Mouse (Mus musculus): ENCODE data around the gene BC049352. TPM values are rescaled to one million over a fixed set of nuclear protein-coding genes. Genes with fewer than 3 reads are reported as not detected.

Gene BC049352
- polyA plus RNA-seq, 1 experiment from 2014 or later, result 0.09 TPM

DNA sequence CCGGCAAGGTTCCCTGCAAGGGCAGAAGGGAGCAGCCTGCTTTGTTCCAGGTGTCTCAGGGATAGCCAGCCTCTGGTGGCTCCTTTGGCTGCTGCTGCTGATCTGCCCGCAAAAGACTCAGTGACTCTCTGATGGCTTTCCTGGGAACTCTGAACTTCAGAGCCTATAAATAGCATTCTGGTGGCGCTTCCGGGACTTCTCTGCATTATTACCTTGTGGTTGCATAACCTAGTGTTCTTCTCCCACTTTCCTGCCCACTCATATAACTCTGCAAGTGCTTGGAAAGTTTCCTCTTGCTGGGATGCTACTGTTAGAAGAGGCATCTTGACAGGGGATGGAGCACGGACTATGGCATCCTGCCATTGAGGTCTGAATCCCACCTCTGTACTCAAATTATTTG, 15.7 kb downstream of the BC049352 start:
- no peak overlapping the region for H3K4me2 ChIP-seq
- WGBS, result 85% methylated on average over 5 of the region's 5 CpGs
- H3K36me3 ChIP-seq, result no peaks in the 10 kb centered on the region
- no peaks in the 10 kb centered on the region for H3K4me1 ChIP-seq (replicated peaks)
- ATAC-seq (ENCODE audit: low FRiP score), result no peak
- no peak overlapping the region for H3K27ac ChIP-seq
- H3K9me3 ChIP-seq, result no peaks in the 10 kb centered on the region
- H3K9ac ChIP-seq, result no peak overlapping the region
- H3K27me3 ChIP-seq, result 0 out of 2 replicates have a peak, but pooled peaks cover 4% of the 10 kb centered on the region
- H3K4me3 ChIP-seq, result no peak overlapping the region

DNA sequence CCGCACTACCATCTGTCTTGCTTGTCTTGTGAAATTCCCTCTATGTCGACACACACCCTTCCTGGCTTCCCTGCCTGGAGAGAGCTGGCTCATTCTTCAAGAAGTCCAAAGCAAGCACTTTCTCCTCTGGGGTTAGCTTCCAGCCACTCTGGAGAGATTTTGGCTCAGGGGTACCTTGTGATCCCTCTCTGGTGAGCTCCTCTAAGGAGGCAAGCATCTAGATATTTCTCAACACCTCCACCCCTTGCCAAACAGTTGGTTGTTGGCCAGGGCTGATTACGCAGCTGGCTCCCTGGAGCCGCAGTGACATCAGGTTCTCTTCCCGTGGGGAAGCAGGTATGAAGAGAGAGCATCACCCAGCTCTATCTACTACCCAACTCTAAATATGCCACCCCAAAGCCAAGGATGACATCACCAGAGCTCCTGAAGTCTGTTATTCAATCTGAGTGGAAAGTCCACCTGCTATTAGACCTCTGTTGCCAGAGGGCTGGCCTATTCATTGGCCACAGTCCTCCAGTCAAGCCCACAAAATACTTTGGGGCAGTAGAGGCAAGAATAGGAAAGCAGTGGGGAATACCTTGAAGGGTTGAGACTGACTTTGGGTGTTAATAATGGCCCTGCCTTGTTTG, 19.6 kb downstream of the BC049352 start:
- H3K4me3 ChIP-seq, result no peak overlapping the region
- H3K36me3 ChIP-seq, result no peaks in the 10 kb centered on the region
- H3K4me2 ChIP-seq, result no peak overlapping the region
- no peaks in the 10 kb centered on the region for H3K9me3 ChIP-seq
- no peak overlapping the region for H3K9ac ChIP-seq
- WGBS, result 90% methylated on average over 5 of the region's 5 CpGs
- no peak for ATAC-seq (ENCODE audit: low FRiP score)
- no peaks in the 10 kb centered on the region for H3K4me1 ChIP-seq (replicated peaks)
- no peaks in the 10 kb centered on the region for H3K27me3 ChIP-seq
- H3K27ac ChIP-seq, result no peak overlapping the region

- WGBS, result 73% methylated on average over 9 of the region's 9 CpGs
- Histone ChIP-seq H3K4me2 (no peak overlapping the region), H3K4me1 (replicated peaks) (no peaks in the 10 kb centered on the region), H3K36me3 (no peaks in the 10 kb centered on the region), H3K27me3 (no peaks in the 10 kb centered on the region), H3K9ac (no peak overlapping the region), H3K27ac (no peak overlapping the region), H3K4me3 (no peak overlapping the region), H3K9me3 (no peaks in the 10 kb centered on the region)
- ATAC-seq (ENCODE audit: low FRiP score), result no peak
Observed at GRCm38 (mm10) chr9:45202021-45202798, 20.4 kb downstream of the BC049352 start.

DNA sequence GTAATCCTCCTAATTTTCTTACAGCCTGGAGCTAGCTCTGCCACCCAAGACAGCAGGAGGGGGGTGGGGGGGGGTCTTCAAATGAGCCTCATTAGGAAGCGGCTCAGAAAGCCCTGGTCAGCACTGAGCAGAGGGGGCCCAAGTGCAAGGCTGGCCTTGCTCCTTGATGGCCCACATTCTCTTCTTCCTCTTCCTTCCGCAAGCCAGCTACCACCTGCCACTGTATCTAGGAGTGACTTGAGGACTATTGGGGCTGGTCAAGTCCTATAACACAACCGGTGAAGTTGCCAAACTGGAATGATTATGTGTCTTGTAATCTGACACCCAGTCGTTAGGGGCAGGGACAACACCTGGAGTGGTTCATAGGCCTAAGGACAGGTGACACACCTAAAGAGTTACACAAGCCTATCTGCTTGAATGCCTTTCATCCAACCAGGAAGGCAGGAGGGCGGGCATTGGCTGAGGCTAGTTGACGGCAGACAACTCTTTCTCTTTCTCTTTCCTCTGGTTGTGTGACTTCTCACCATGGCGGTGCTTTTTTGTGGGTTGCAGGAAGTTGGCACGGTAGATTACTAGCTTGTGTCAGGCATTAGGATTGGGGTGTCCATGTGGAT, 22.1 kb downstream of the BC049352 start, which contains the start of gene Tmprss4:
Tmprss4 (minus strand) TSS at position 296 of the 614 bp plus-strand sequence.
- H3K9ac ChIP-seq, result no peak within 1 kb of the TSS
- no peak within 1 kb of the TSS for H3K4me3 ChIP-seq
- no peaks in the 10 kb centered on the region for H3K4me1 ChIP-seq (replicated peaks)
- WGBS, result 90% methylated on average over 8 of the region's 8 CpGs
- H3K4me2 ChIP-seq, result no peak within 1 kb of the TSS
- H3K36me3 ChIP-seq, result no peaks in the 10 kb centered on the region
- no peak within 1 kb of the TSS for H3K27ac ChIP-seq
- H3K27me3 ChIP-seq, result no peaks in the 10 kb centered on the region
- no peak for ATAC-seq (ENCODE audit: low FRiP score)
- H3K9me3 ChIP-seq, result no peaks in the 10 kb centered on the region

- 68% methylated on average over 5 of the region's 5 CpGs for WGBS
- H3K4me2 ChIP-seq, result no peak overlapping the region
- no peak overlapping the region for H3K9ac ChIP-seq
- H3K36me3 ChIP-seq, result no peaks in the 10 kb centered on the region
- no peaks in the 10 kb centered on the region for H3K9me3 ChIP-seq
- H3K27ac ChIP-seq, result no peak overlapping the region
- no peak overlapping the region for H3K4me3 ChIP-seq
- no peak for ATAC-seq (ENCODE audit: low FRiP score)
- H3K27me3 ChIP-seq, result no peaks in the 10 kb centered on the region
- H3K4me1 ChIP-seq (replicated peaks), result no peaks in the 10 kb centered on the region
Observed at GRCm38 (mm10) chr9:45205143-45205542, 23.3 kb downstream of the BC049352 start.

DNA sequence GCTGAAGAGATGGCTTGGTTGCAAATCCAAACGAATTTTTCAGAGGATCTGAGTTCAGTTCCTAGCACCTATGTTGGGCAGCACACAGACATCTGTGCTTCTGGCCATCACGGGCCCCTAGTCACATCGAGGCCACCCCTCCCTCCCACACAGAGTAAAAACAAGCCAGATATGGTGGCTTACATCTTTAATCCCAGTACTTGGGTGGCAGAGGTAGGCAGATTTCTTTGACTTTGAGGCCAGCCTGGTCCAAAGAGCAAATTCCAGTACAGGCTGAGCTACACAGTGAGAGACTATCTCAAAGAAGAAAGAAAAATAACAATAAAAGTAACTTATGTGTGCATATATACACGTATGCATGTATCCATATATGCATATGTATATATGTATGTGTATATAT, 24.3 kb downstream of the BC049352 start:
- 79% methylated on average over 4 of the region's 4 CpGs for WGBS
- H3K9me3 ChIP-seq, result no peaks in the 10 kb centered on the region

GRCm38 (mm10) chr9:45207015-45207743, 25.4 kb downstream of the BC049352 start:
- Histone ChIP-seq H3K9me3 (no peaks in the 10 kb centered on the region), H3K36me3 (no peaks in the 10 kb centered on the region), H3K9ac (no peak overlapping the region), H3K27me3 (no peaks in the 10 kb centered on the region), H3K4me1 (replicated peaks) (no peaks in the 10 kb centered on the region), H3K4me3 (no peak overlapping the region), H3K27ac (no peak overlapping the region), H3K4me2 (no peak overlapping the region)
- WGBS, result 88% methylated on average over 7 of the region's 7 CpGs
- no peak for ATAC-seq (ENCODE audit: low FRiP score)

More for the DNA sequence above, 24.3 kb downstream of the BC049352 start:
- no peak for ATAC-seq (ENCODE audit: low FRiP score)
- Histone ChIP-seq H3K4me1 (replicated peaks) (no peaks in the 10 kb centered on the region), H3K9ac (no peak overlapping the region), H3K4me3 (no peak overlapping the region), H3K27ac (no peak overlapping the region), H3K4me2 (no peak overlapping the region), H3K27me3 (no peaks in the 10 kb centered on the region), H3K36me3 (no peaks in the 10 kb centered on the region)

GRCm38 (mm10) chr9:45212001-45212400, 30.2 kb downstream of the BC049352 start:
- ATAC-seq (ENCODE audit: low FRiP score), result no peak
- no peak overlapping the region for H3K9ac ChIP-seq
- no peaks in the 10 kb centered on the region for H3K4me1 ChIP-seq (replicated peaks)
- no peaks in the 10 kb centered on the region for H3K27me3 ChIP-seq
- no peak overlapping the region for H3K4me3 ChIP-seq
- no peaks in the 10 kb centered on the region for H3K9me3 ChIP-seq
- no peak overlapping the region for H3K27ac ChIP-seq
- no peak overlapping the region for H3K4me2 ChIP-seq
- H3K36me3 ChIP-seq, result no peaks in the 10 kb centered on the region
- 72% methylated on average over 6 of the region's 6 CpGs for WGBS

DNA sequence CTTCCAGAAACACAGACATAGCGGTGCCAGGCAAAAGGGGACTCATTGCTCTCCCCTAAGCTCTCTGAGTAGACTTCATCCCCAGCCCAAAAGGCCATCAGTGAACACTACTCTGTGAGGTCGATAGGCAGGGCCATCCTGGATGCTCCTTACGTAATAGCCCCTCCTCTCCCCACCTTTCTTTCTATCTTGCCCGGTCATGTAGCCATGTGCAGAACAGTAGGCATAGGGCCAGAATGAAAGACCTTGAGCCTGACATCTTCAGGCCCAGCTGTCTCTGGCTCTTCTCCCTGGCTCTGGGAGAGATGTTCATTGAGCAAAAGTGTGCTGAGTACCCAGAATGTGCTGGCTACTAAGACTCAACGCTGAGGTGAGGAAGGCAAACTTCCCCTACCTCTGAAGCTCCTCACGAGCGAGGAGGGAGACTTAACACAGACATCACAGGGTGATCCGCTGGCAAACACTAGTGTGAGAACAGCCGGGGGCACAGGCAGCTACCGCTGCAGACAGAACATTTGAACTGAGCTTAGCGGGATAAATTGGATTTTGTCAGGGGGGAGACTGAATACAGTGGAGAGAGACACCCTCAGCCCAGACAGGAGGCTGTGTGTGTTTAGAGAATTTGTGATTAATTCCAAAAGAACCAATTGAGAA, 33.8 kb downstream of the BC049352 start:
- H3K27me3 ChIP-seq, result no peaks in the 10 kb centered on the region
- 74% methylated on average over 11 of the region's 11 CpGs for WGBS
- H3K4me1 ChIP-seq (replicated peaks), result no peaks in the 10 kb centered on the region
- no peak overlapping the region for H3K4me2 ChIP-seq
- H3K27ac ChIP-seq, result no peak overlapping the region
- H3K36me3 ChIP-seq, result no peaks in the 10 kb centered on the region
- ATAC-seq (ENCODE audit: low FRiP score), result no peak
- no peaks in the 10 kb centered on the region for H3K9me3 ChIP-seq
- H3K9ac ChIP-seq, result no peak overlapping the region
- no peak overlapping the region for H3K4me3 ChIP-seq

DNA sequence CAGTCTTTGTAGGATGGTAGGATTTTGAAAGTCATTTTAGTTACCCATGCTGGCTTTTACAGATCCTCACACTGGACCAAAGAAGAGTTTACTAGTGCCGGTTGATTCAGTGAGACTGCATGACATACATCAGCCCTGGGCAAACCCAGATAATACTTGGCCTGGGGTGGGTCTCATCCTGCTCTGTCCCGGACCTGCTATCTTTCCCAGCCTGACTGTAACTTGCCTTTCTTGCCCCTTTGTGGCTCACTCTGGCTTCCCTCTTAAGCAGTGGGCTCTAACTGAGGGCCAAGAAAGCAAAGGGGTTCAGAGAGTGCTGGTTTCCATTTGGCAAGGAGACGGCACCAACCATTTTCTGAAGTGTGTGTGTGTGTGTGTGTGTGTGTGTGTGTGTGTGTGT, 37.8 kb downstream of the BC049352 start:
- no peak for ATAC-seq (ENCODE audit: low FRiP score)
- Histone ChIP-seq H3K27ac (no peak overlapping the region), H3K4me1 (replicated peaks) (no peaks in the 10 kb centered on the region), H3K27me3 (no peaks in the 10 kb centered on the region), H3K4me2 (no peak overlapping the region), H3K9ac (no peak overlapping the region), H3K4me3 (no peak overlapping the region), H3K36me3 (no peaks in the 10 kb centered on the region), H3K9me3 (no peaks in the 10 kb centered on the region)
- WGBS, result 81% methylated on average over 3 of the region's 3 CpGs

- no peak overlapping the region for H3K27ac ChIP-seq
- no peak for ATAC-seq (ENCODE audit: low FRiP score)
- no peak overlapping the region for H3K4me3 ChIP-seq
- no peaks in the 10 kb centered on the region for H3K36me3 ChIP-seq
- no peaks in the 10 kb centered on the region for H3K27me3 ChIP-seq
- WGBS, result 19% methylated on average over 6 of the region's 6 CpGs
- no peak overlapping the region for H3K9ac ChIP-seq
- no peaks in the 10 kb centered on the region for H3K9me3 ChIP-seq
- no peak overlapping the region for H3K4me2 ChIP-seq
- H3K4me1 ChIP-seq (replicated peaks), result no peaks in the 10 kb centered on the region
Observed at GRCm38 (mm10) chr9:45221567-45221966, 39.8 kb downstream of the BC049352 start.

GRCm38 (mm10) chr9:45229359-45229758, 47.6 kb downstream of the BC049352 start:
- no peaks in the 10 kb centered on the region for H3K27me3 ChIP-seq
- 86% methylated on average over 8 of the region's 8 CpGs for WGBS
- no peaks in the 10 kb centered on the region for H3K4me1 ChIP-seq (replicated peaks)
- H3K36me3 ChIP-seq, result no peaks in the 10 kb centered on the region
- no peaks in the 10 kb centered on the region for H3K9me3 ChIP-seq
- no peak overlapping the region for H3K4me2 ChIP-seq
- H3K4me3 ChIP-seq, result no peak overlapping the region
- H3K27ac ChIP-seq, result no peak overlapping the region
- no peak for ATAC-seq (ENCODE audit: low FRiP score)
- no peak overlapping the region for H3K9ac ChIP-seq

All from hindbrain, embryonic 13.5 days (tissue).